Mouse (Mus musculus) liver, adult 2 months (tissue): ENCODE data around the gene Gm4952. TPM values are rescaled to one million over a fixed set of nuclear protein-coding genes. Genes with fewer than 3 reads are reported as not detected.

Experiments
- DNase-seq: peaks from one replicate; pipeline ENCODE4 v3.0.0-alpha.2; 2011; ENCODE audit warnings: low read depth, low spot score; ENCODE audit errors: extremely low read depth
- H3K27ac ChIP-seq: fragments of 200-500 bp; replicated peaks from 2 replicates; pipeline ENCODE4 v1.5.1; 2012; ENCODE audit warnings: low read depth, mild to moderate bottlenecking, control low read depth, inconsistent platforms, low read length; ENCODE audit not compliant: insufficient read depth
- H3K27me3 ChIP-seq: fragments of 200-500 bp; 2 replicates; pipeline ENCODE4 v1.6.1; 2012; ENCODE audit warnings: mild to moderate bottlenecking, moderate library complexity, low read length, inconsistent platforms; ENCODE audit not compliant: control insufficient read depth, insufficient read depth
- H3K36me3 ChIP-seq: fragments of 200-500 bp; 2 replicates; pipeline ENCODE4 v1.6.1; 2012; ENCODE audit warnings: low read length, inconsistent platforms; ENCODE audit not compliant: control insufficient read depth, insufficient read depth
- H3K4me1 ChIP-seq: fragments of 200-500 bp; 2 replicates; pipeline ENCODE4 v1.6.1; 2011; ENCODE audit warnings: low read length; ENCODE audit not compliant: control insufficient read depth, insufficient read depth
- H3K4me3 ChIP-seq: fragments of 200-500 bp; 2 replicates; pipeline ENCODE4 v1.5.1; 2011; ENCODE audit warnings: low read depth, mild to moderate bottlenecking, control low read depth, low read length, moderate library complexity; ENCODE audit not compliant: insufficient read depth
- H3K79me2 ChIP-seq: fragments of 200-500 bp; 2 replicates; pipeline ENCODE4 v1.6.1; 2012; ENCODE audit warnings: inconsistent platforms, mild to moderate bottlenecking, low read length, moderate library complexity; ENCODE audit not compliant: control insufficient read depth, insufficient read depth
- H3K9ac ChIP-seq: fragments of 200-500 bp; 2 replicates; pipeline ENCODE4 v1.6.1; 2012; ENCODE audit warnings: low read depth, mild to moderate bottlenecking, control low read depth, inconsistent platforms, low read length
- CTCF ChIP-seq: fragments of 200-500 bp; IDR thresholded peaks from 2 replicates; pipeline ENCODE4 v1.5.1; 2011; ENCODE audit warnings: low read depth, low read length, control low read depth
- POLR2A ChIP-seq: fragments of 200-500 bp; IDR thresholded peaks from 2 replicates; pipeline ENCODE4 v1.6.1; 2011; ENCODE audit warnings: low read length, control low read depth; ENCODE audit not compliant: insufficient read depth; ENCODE audit errors: extremely low read depth
- WGBS: fragments of 180-500 bp; shearing (Covaris S2); methylation state at CpG from one replicate; pipeline ENCODE4 v1.1.7; 2018; 5-methylcytosine and 5-hydroxymethylcytosine counted together
- polyA plus RNA-seq: library from polyadenylated mRNA; depleted of rRNA; stranded (reverse); fragments of >200 nt; gene quantifications from 2 replicates; pipeline ENCODE4 v1.2.3, GENCODE M21; 2012
- total RNA-seq: library from RNA; depleted of rRNA; stranded (reverse); fragments of >200 nt; gene quantifications from 2 replicates; pipeline ENCODE4 v1.2.3, GENCODE M21; 2014

The Gm4952 gene
- total and polyA plus RNA-seq, 2 experiments = 41.7 to 132 TPM

- H3K27ac ChIP-seq = peak overlapping the region; percentile 12; the same call in 1 of the 2 replicates
Measured at GRCm38 (mm10) chr19:12575107-12575506, 24.7 kb upstream of the Gm4952 start.

GRCm38 (mm10) chr19:12575514-12575913, 24.3 kb upstream of the Gm4952 start:
- Histone ChIP-seq H3K4me1 (0 out of 2 replicates have a peak, but pooled peaks cover 4% of the 10 kb centered on the region), H3K79me2 (no peaks in the 10 kb centered on the region), H3K36me3 (no peaks in the 10 kb centered on the region), H3K27ac (no peak overlapping the region; the same call in 1 of the 2 replicates), H3K9ac (no peak overlapping the region), H3K4me3 (no peak overlapping the region), H3K27me3 (no peaks in the 10 kb centered on the region)
- no peak for DNase-seq
- 92% methylated on average over 2 of the region's 2 CpGs for WGBS
- no peak for TF ChIP-seq CTCF
- no peak for TF ChIP-seq POLR2A

More at GRCm38 (mm10) chr19:12575107-12575506, 24.7 kb upstream of the Gm4952 start:
- Histone ChIP-seq H3K36me3 (no peaks in the 10 kb centered on the region), H3K4me1 (0 out of 2 replicates have a peak, but pooled peaks cover 4% of the 10 kb centered on the region), H3K9ac (no peak overlapping the region), H3K4me3 (no peak overlapping the region), H3K79me2 (no peaks in the 10 kb centered on the region), H3K27me3 (no peaks in the 10 kb centered on the region)
- no peak for TF ChIP-seq CTCF
- no peak for TF ChIP-seq POLR2A
- 63% methylated on average over 7 of the region's 7 CpGs for WGBS
- DNase-seq = peak; percentile 14

GRCm38 (mm10) chr19:12576639-12577038, 23.1 kb upstream of the Gm4952 start:
- TF ChIP-seq CTCF = no peak
- TF ChIP-seq POLR2A = no peak
- H3K4me3 ChIP-seq = no peak overlapping the region
- no peaks in the 10 kb centered on the region for H3K27me3 ChIP-seq
- DNase-seq = no peak
- H3K36me3 ChIP-seq = no peaks in the 10 kb centered on the region
- H3K4me1 ChIP-seq = 0 out of 2 replicates have a peak, but pooled peaks cover 4% of the 10 kb centered on the region
- no peaks in the 10 kb centered on the region for H3K79me2 ChIP-seq
- H3K27ac ChIP-seq = no peak overlapping the region
- 86% methylated on average over 2 of the region's 2 CpGs for WGBS
- no peak overlapping the region for H3K9ac ChIP-seq

- no peaks in the 10 kb centered on the region; the same call in 1 of the 2 replicates for H3K79me2 ChIP-seq
- 66% methylated on average over 4 of the region's 4 CpGs for WGBS
- H3K9ac ChIP-seq = no peak overlapping the region
- no peaks in the 10 kb centered on the region; the same call in none of the 2 replicates for H3K36me3 ChIP-seq
- peak; percentile 46 for DNase-seq
- no peak overlapping the region for H3K4me3 ChIP-seq
- H3K27me3 ChIP-seq = no peaks in the 10 kb centered on the region
- TF ChIP-seq CTCF = no peak
- no peak for TF ChIP-seq POLR2A
- H3K4me1 ChIP-seq = no peaks in the 10 kb centered on the region
- no peak overlapping the region for H3K27ac ChIP-seq
Measured at GRCm38 (mm10) chr19:12585310-12585709, 14.5 kb upstream of the Gm4952 start.

- peak; percentile 78 for TF ChIP-seq CTCF
- TF ChIP-seq POLR2A = no peak
- peak; percentile 66 for DNase-seq
- Histone ChIP-seq H3K9ac (no peak overlapping the region), H3K27me3 (no peaks in the 10 kb centered on the region), H3K79me2 (no peaks in the 10 kb centered on the region; the same call in 1 of the 2 replicates), H3K4me3 (no peak overlapping the region), H3K27ac (no peak overlapping the region), H3K4me1 (no peaks in the 10 kb centered on the region), H3K36me3 (no peaks in the 10 kb centered on the region)
- WGBS = 4% methylated on average over 1 of the region's 1 CpGs
Measured at GRCm38 (mm10) chr19:12591908-12592307, 7.9 kb upstream of the Gm4952 start.

GRCm38 (mm10) chr19:12595135-12595529, 4.6 kb upstream of the Gm4952 start:
- H3K4me3 ChIP-seq = no peak overlapping the region
- H3K27ac ChIP-seq = no peak overlapping the region
- TF ChIP-seq POLR2A (no peak), CTCF (no peak)
- H3K27me3 ChIP-seq = no peaks in the 10 kb centered on the region
- WGBS = 61% methylated on average over 2 of the region's 2 CpGs
- no peaks in the 10 kb centered on the region for H3K36me3 ChIP-seq
- no peak for DNase-seq
- no peak overlapping the region for H3K9ac ChIP-seq
- peaks cover 2% of the 10 kb centered on the region for H3K4me1 ChIP-seq
- no peaks in the 10 kb centered on the region for H3K79me2 ChIP-seq
